Mouse (Mus musculus): ENCODE results near the gene Csdc2.

DNA sequence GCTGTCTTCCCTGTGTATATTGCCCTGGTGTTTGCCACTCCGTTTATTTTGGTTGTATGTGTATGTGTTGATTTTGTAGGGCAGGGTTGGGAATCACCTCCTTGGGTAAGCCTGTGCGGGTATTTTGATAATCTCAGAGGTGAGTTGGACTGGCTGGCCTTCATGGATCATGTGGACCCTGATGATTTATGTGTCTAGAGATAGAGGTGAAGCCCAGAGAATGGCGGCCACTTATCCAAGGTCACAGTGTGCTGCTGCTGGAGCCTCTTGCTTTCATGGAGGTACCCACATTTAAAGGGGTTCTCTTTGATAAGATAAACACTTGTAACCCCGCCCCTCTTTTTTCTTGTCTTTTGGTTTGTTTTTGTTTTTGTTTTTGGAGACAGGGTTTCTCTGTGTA lies 3.2 kb downstream of the Csdc2 start:
- TF ChIP-seq POLR2A (IDR thresholded peaks at IDR 0.05; ENCODE audit: control insufficient read depth, extremely low read depth, insufficient read depth, low read length, poor library complexity) (no peak), CTCF (IDR thresholded peaks at IDR 0.05; ENCODE audit: borderline replicate concordance, control insufficient read depth, extremely low read depth, insufficient read depth, low read length, poor library complexity) (no peak)
